Mouse (Mus musculus): ENCODE measurements around the gene Pde4b.

- TF ChIP-seq POLR2A (IDR thresholded peaks at IDR 0.05; ENCODE audit: insufficient read length, low read depth) (no peak), E2F4 (IDR thresholded peaks at IDR 0.05; ENCODE audit: insufficient read depth) (no peak), CEBPB (IDR thresholded peaks at IDR 0.05; ENCODE audit: insufficient read depth, poor library complexity, severe bottlenecking) (no peak), USF1 (IDR thresholded peaks at IDR 0.05; ENCODE audit: low read depth) (no peak), TCF12 (IDR thresholded peaks at IDR 0.05; ENCODE audit: insufficient read depth, poor library complexity, severe bottlenecking) (no peak), TCF3 (IDR thresholded peaks at IDR 0.05; ENCODE audit: insufficient read length, low read depth) (no peak), SRF (IDR thresholded peaks at IDR 0.05; ENCODE audit: control insufficient read depth, insufficient read length, low read depth) (no peak), POLR2AphosphoS2 (IDR thresholded peaks at IDR 0.05; ENCODE audit: insufficient read length, low read depth) (no peak)
These were observed 143.6 kb downstream of the Pde4b start for GRCm38 (mm10) chr4:102230898-102231297.

Measured in myocyte (in vitro differentiated cells).